14 mouse cellular contexts compared by ENCODE assay signal in the genomic region with DNA sequence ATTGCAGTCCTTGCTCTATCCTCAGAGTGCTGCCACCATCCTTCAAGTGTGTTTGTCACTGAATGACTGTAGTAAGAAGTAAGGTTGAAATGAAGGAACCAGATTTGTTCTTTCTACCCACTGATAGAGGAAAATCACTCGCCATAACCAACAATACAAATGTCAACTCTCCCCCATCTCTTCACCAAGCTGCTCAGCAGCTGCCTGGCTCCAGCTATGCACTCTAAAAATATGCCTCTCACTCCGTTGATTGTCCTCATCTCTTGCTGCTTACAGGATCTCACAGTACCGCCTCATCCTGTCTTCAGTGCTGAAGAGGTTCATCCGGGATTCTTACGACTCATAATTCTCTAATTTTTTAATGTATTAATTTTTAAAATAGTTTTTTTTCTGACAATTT.
"Had no signal": no experiment of that assay in that cellular context is flagged by ENCODE, and none has a peak within 500 bp of the region (broad histone marks: within the 10 kb centered on the region; RNA-seq: fewer than 3 reads in every experiment).

No protein-coding gene starts in this region.

- H3K4me3 ChIP-seq: limb, embryonic 12.5 days; liver, embryonic 13.5 days; lung, embryonic 15.5 days; midbrain, embryonic 12.5 days had no signal

- H3K4me1 ChIP-seq: limb, embryonic 12.5 days; liver, embryonic 13.5 days; lung, embryonic 15.5 days had no signal

- H3K27ac ChIP-seq: limb, embryonic 12.5 days; liver, embryonic 13.5 days; lung, embryonic 15.5 days; macrophage; midbrain, embryonic 12.5 days had no signal

- H3K4me2 ChIP-seq: limb, embryonic 12.5 days; liver, embryonic 13.5 days; lung, embryonic 15.5 days; midbrain, embryonic 12.5 days had no signal

- DNase-seq: kidney, postnatal 10 days; layer of hippocampus, postnatal 36 days; liver; liver, embryonic 13.5 days; liver, postnatal 0 days; lung, postnatal 14 days; right cerebral cortex, adult 18-20 months; right cerebral cortex, postnatal 25 days; thymus, postnatal 4 days had no signal

- H3K27me3 ChIP-seq: limb, embryonic 12.5 days; liver, embryonic 13.5 days; lung, embryonic 15.5 days; midbrain, embryonic 12.5 days had no signal

- ATAC-seq: liver, postnatal 0 days; midbrain, embryonic 16.5 days had no signal

- H3K9ac ChIP-seq: limb, embryonic 12.5 days; liver, embryonic 13.5 days; liver, postnatal 0 days; lung, embryonic 15.5 days; midbrain, embryonic 12.5 days had no signal

- H3K36me3 ChIP-seq: limb, embryonic 12.5 days; liver, embryonic 13.5 days; lung, embryonic 15.5 days; midbrain, embryonic 12.5 days had no signal

- H3K9me3 ChIP-seq: limb, embryonic 12.5 days; liver, embryonic 13.5 days; lung, embryonic 15.5 days; midbrain, embryonic 12.5 days had no signal
